Comparison of ENCODE assay signal across 8 mouse cellular contexts in the genomic region with DNA sequence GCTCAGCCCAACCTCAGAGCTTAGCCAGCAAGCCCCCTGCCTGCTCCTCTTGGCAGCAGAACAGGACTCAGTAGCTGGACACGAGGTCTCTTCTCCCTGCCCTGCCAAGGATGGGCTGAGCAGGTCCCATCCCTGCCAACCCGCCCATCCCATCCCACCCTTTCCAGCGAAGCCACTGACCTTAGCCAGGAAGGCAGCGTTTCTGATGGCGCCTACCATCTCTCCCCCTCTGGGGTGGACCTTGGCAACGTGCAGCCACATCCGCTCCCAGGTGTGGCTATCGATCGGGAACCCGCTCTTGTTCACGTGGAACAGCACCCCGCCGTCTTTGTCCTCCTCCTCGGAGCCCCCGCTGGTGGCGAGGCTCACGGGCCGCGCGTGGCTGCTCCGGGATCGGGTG. TPM values are rescaled to one million over a fixed set of nuclear protein-coding genes. Genes with fewer than 3 reads are reported as not detected.
A peak's percentile ranks its signal among the peaks of the same experiment; 100 is the strongest.
DNase-seq lines count a peak whose midpoint lies in the region; ATAC-seq and TF ChIP-seq lines count a peak whose summit lies in the region.

No protein-coding gene starts in this region.

- H3K27me3 ChIP-seq in kidney, embryonic 15.5 days: peaks cover 12% of the 10 kb centered on the region
- no peaks in the 10 kb centered on the region for H3K27me3 ChIP-seq in hindbrain, embryonic 11.5 days (ENCODE audit: control insufficient read depth, insufficient read depth, low read length)
- H3K27me3 ChIP-seq in midbrain, embryonic 14.5 days (ENCODE audit: control insufficient read depth, insufficient read depth, low read length): no peaks in the 10 kb centered on the region

- peaks cover 21% of the 10 kb centered on the region for H3K36me3 ChIP-seq in kidney, embryonic 15.5 days
- H3K36me3 ChIP-seq in hindbrain, embryonic 11.5 days (ENCODE audit: control insufficient read depth, insufficient read depth, low read length): no peaks in the 10 kb centered on the region
- H3K36me3 ChIP-seq in midbrain, embryonic 14.5 days (ENCODE audit: control insufficient read depth, insufficient read depth, low read length): peaks cover 22% of the 10 kb centered on the region

- peak overlapping the region; percentile 96 for H3K4me2 ChIP-seq in kidney, embryonic 15.5 days
- peak overlapping the region; percentile 89 for H3K4me2 ChIP-seq in hindbrain, embryonic 11.5 days (replicated peaks; ENCODE audit: low read depth, low read length)
- H3K4me2 ChIP-seq in midbrain, embryonic 14.5 days (ENCODE audit: low read length): peak overlapping the region; percentile 77

- no peaks in the 10 kb centered on the region for H3K9me3 ChIP-seq in kidney, embryonic 15.5 days (replicated peaks)
- no peaks in the 10 kb centered on the region for H3K9me3 ChIP-seq in hindbrain, embryonic 11.5 days (ENCODE audit: control insufficient read depth, low read length)
- H3K9me3 ChIP-seq in midbrain, embryonic 14.5 days (ENCODE audit: control insufficient read depth, low read length): no peaks in the 10 kb centered on the region

- H3K9ac ChIP-seq in kidney, embryonic 15.5 days: peak overlapping the region; percentile 84
- peak overlapping the region; percentile 90 for H3K9ac ChIP-seq in hindbrain, embryonic 11.5 days (ENCODE audit: low read depth, low read length)
- H3K9ac ChIP-seq in midbrain, embryonic 14.5 days (replicated peaks; ENCODE audit: low read length): peak overlapping the region; percentile 89

- TF ChIP-seq CTCF in bone marrow macrophage, adult 2 months (IDR thresholded peaks at IDR 0.05; ENCODE audit: low read depth, low read length): no peak

- no peak for DNase-seq in kidney, adult 8-10 months
- peak; percentile 53 for DNase-seq in hindbrain, embryonic 11.5 days (ENCODE audit: low spot score)
- DNase-seq in midbrain, embryonic 14.5 days: peak; percentile 70
- DNase-seq in thymus, postnatal 36 days: no peak

- peaks cover 34% of the 10 kb centered on the region for H3K4me1 ChIP-seq in kidney, embryonic 15.5 days
- peaks cover 7% of the 10 kb centered on the region for H3K4me1 ChIP-seq in bone marrow macrophage, adult 2 months (ENCODE audit: control insufficient read depth, insufficient read depth, low read length)
- H3K4me1 ChIP-seq in hindbrain, embryonic 11.5 days (replicated peaks; ENCODE audit: control insufficient read depth, insufficient read depth, low read length): peaks cover 4% of the 10 kb centered on the region; the same call in 1 of the 2 replicates
- H3K4me1 ChIP-seq in midbrain, embryonic 14.5 days (ENCODE audit: control insufficient read depth, insufficient read depth, low read length): peaks cover 21% of the 10 kb centered on the region

- no peak for ATAC-seq in kidney, embryonic 15.5 days (replicated peaks; ENCODE audit: low FRiP score)
- peak; percentile 13 for ATAC-seq in hindbrain, embryonic 11.5 days (ENCODE audit: low FRiP score)
- ATAC-seq in midbrain, embryonic 14.5 days (ENCODE audit: low FRiP score, low TSS enrichment): peak; percentile 13
- no peak for ATAC-seq in granulocyte monocyte progenitor cell, adult 5-6 weeks (replicated peaks; ENCODE audit: poor library complexity, severe bottlenecking)
- no peak for ATAC-seq in megakaryocyte-erythroid progenitor cell, adult 5-6 weeks (replicated peaks; ENCODE audit: low FRiP score, low TSS enrichment, poor library complexity, severe bottlenecking)

- under 1% methylated on average over 22 of the region's 22 CpGs for WGBS in kidney, embryonic 15.5 days
- WGBS in hindbrain, embryonic 11.5 days: 0% methylated on average over 22 of the region's 22 CpGs
- WGBS in midbrain, embryonic 14.5 days: 0% methylated on average over 22 of the region's 22 CpGs

- 0 out of 2 replicates have a peak overlapping the region, but pooled peaks have one; percentile 93 for H3K27ac ChIP-seq in kidney, embryonic 15.5 days
- no peak overlapping the region for H3K27ac ChIP-seq in bone marrow macrophage, adult 2 months (ENCODE audit: insufficient read depth, low read depth, low read length)
- H3K27ac ChIP-seq in hindbrain, embryonic 11.5 days (ENCODE audit: low read depth, low read length): peak overlapping the region; percentile 89; the same call in 1 of the 2 replicates
- peak overlapping the region; percentile 96 for H3K27ac ChIP-seq in midbrain, embryonic 14.5 days (replicated peaks; ENCODE audit: low read depth, low read length)

- no peak for TF ChIP-seq POLR2A in bone marrow macrophage, adult 2 months (IDR thresholded peaks at IDR 0.05; ENCODE audit: borderline replicate concordance, low read depth, low read length)

- H3K4me3 ChIP-seq in kidney, embryonic 15.5 days (replicated peaks): peak overlapping the region; percentile 69
- H3K4me3 ChIP-seq in bone marrow macrophage, adult 2 months (ENCODE audit: insufficient read depth, low read length): peak overlapping the region; percentile 64
- H3K4me3 ChIP-seq in hindbrain, embryonic 11.5 days (ENCODE audit: low read depth, low read length): peak overlapping the region; percentile 74
- peak overlapping the region; percentile 59 for H3K4me3 ChIP-seq in midbrain, embryonic 14.5 days (replicated peaks; ENCODE audit: low read depth, low read length)

RNA-seq across cellular contexts. Expression of gene Vash2, which starts 1.1 kb away (rescaled TPM):
- 30.2 and 30.8 TPM in 2 replicates for polyA plus RNA-seq in kidney, embryonic 15.5 days (2015; fragmentation: Nextera tagmentation; extraction: Ambion mirVana)
- 0.28 and 0.33 TPM in 2 replicates for polyA plus RNA-seq in bone marrow macrophage, adult 2 months (2012; ENCODE audit: insufficient read depth, insufficient read length, missing spikeins)
- polyA plus RNA-seq in hindbrain, embryonic 11.5 days (2014; fragmentation: Nextera tagmentation; extraction: Ambion mirVana): 61.0 and 69.7 TPM in 2 replicates
- polyA plus RNA-seq in midbrain, embryonic 14.5 days (2014; fragmentation: Nextera tagmentation; extraction: Ambion mirVana): 82.8 and 102 TPM in 2 replicates
- 0.64 TPM in 1 of 2 replicates, not detected in the other for total RNA-seq in granulocyte monocyte progenitor cell, adult 5-6 weeks (2014; fragmentation: Nextera tagmentation)
- 0.21 TPM in 1 of 2 replicates, not detected in the other for total RNA-seq in granulocyte monocyte progenitor cell, adult 5-6 weeks (2017)
- not detected in 2 replicates for total RNA-seq in megakaryocyte-erythroid progenitor cell, adult 5-6 weeks (2014; fragmentation: Nextera tagmentation)
- not detected in 2 replicates for total RNA-seq in megakaryocyte-erythroid progenitor cell, adult 5-6 weeks (2017)

RNA-seq across cellular contexts. Expression of gene Flvcr1, which starts 48.0 kb away (rescaled TPM):
- polyA plus RNA-seq in kidney, embryonic 15.5 days (2015; fragmentation: Nextera tagmentation; extraction: Ambion mirVana): 6.7 and 7.1 TPM in 2 replicates
- polyA plus RNA-seq in bone marrow macrophage, adult 2 months (2012; ENCODE audit: insufficient read depth, insufficient read length, missing spikeins): 30.3 and 33.8 TPM in 2 replicates
- 9.5 and 9.6 TPM in 2 replicates for polyA plus RNA-seq in hindbrain, embryonic 11.5 days (2014; fragmentation: Nextera tagmentation; extraction: Ambion mirVana)
- 10.0 and 12.1 TPM in 2 replicates for polyA plus RNA-seq in midbrain, embryonic 14.5 days (2014; fragmentation: Nextera tagmentation; extraction: Ambion mirVana)
- total RNA-seq in granulocyte monocyte progenitor cell, adult 5-6 weeks (2014; fragmentation: Nextera tagmentation): 25.1 and 29.5 TPM in 2 replicates
- total RNA-seq in granulocyte monocyte progenitor cell, adult 5-6 weeks (2017): 27.0 and 32.6 TPM in 2 replicates
- total RNA-seq in megakaryocyte-erythroid progenitor cell, adult 5-6 weeks (2014; fragmentation: Nextera tagmentation): 28.5 and 30.6 TPM in 2 replicates
- total RNA-seq in megakaryocyte-erythroid progenitor cell, adult 5-6 weeks (2017): 28.2 and 30.3 TPM in 2 replicates

RNA-seq across cellular contexts. Expression of gene Angel2, which starts 53.1 kb away (rescaled TPM):
- polyA plus RNA-seq in kidney, embryonic 15.5 days (2015; fragmentation: Nextera tagmentation; extraction: Ambion mirVana): 45.7 and 48.7 TPM in 2 replicates
- polyA plus RNA-seq in bone marrow macrophage, adult 2 months (2012; ENCODE audit: insufficient read depth, insufficient read length, missing spikeins): 40.7 and 41.7 TPM in 2 replicates
- polyA plus RNA-seq in hindbrain, embryonic 11.5 days (2014; fragmentation: Nextera tagmentation; extraction: Ambion mirVana): 58.4 and 63.3 TPM in 2 replicates
- polyA plus RNA-seq in midbrain, embryonic 14.5 days (2014; fragmentation: Nextera tagmentation; extraction: Ambion mirVana): 49.3 and 60.1 TPM in 2 replicates
- total RNA-seq in granulocyte monocyte progenitor cell, adult 5-6 weeks (2014; fragmentation: Nextera tagmentation): 27.0 and 34.8 TPM in 2 replicates
- total RNA-seq in granulocyte monocyte progenitor cell, adult 5-6 weeks (2017): 29.4 and 49.4 TPM in 2 replicates
- 36.3 and 39.8 TPM in 2 replicates for total RNA-seq in megakaryocyte-erythroid progenitor cell, adult 5-6 weeks (2014; fragmentation: Nextera tagmentation)
- 37.0 and 42.6 TPM in 2 replicates for total RNA-seq in megakaryocyte-erythroid progenitor cell, adult 5-6 weeks (2017)

RNA-seq across cellular contexts. Expression of gene Spata45, which starts 58.4 kb away (rescaled TPM):
- polyA plus RNA-seq in kidney, embryonic 15.5 days (2015; fragmentation: Nextera tagmentation; extraction: Ambion mirVana): not detected in 2 replicates
- not detected in 2 replicates for polyA plus RNA-seq in bone marrow macrophage, adult 2 months (2012; ENCODE audit: insufficient read depth, insufficient read length, missing spikeins)
- polyA plus RNA-seq in hindbrain, embryonic 11.5 days (2014; fragmentation: Nextera tagmentation; extraction: Ambion mirVana): not detected in 2 replicates
- polyA plus RNA-seq in midbrain, embryonic 14.5 days (2014; fragmentation: Nextera tagmentation; extraction: Ambion mirVana): not detected in 2 replicates
- not detected in 2 replicates for total RNA-seq in granulocyte monocyte progenitor cell, adult 5-6 weeks (2014; fragmentation: Nextera tagmentation)
- not detected in 2 replicates for total RNA-seq in granulocyte monocyte progenitor cell, adult 5-6 weeks (2017)
- total RNA-seq in megakaryocyte-erythroid progenitor cell, adult 5-6 weeks (2014; fragmentation: Nextera tagmentation): not detected in 2 replicates
- total RNA-seq in megakaryocyte-erythroid progenitor cell, adult 5-6 weeks (2017): not detected in 2 replicates

Comparison
In these comparisons a context has a peak if more than half of its experiments do, and no peak if none do; other contexts are left out.
1. ATAC-seq: peak in hindbrain, embryonic 11.5 days (single experiment) and midbrain, embryonic 14.5 days (single experiment); none in kidney, embryonic 15.5 days (single experiment), granulocyte monocyte progenitor cell, adult 5-6 weeks (single experiment) and megakaryocyte-erythroid progenitor cell, adult 5-6 weeks (single experiment).
2. DNase-seq: peak in hindbrain, embryonic 11.5 days (single experiment) and midbrain, embryonic 14.5 days (single experiment); none in kidney, adult 8-10 months (0 of 2) and thymus, postnatal 36 days (0 of 2).
3. RNA of gene Vash2, which starts 1.1 kb away (polyA plus RNA-seq): 82.8 to 102 TPM in midbrain, embryonic 14.5 days, 61.0 to 69.7 TPM in hindbrain, embryonic 11.5 days and 30.2 to 30.8 TPM in kidney, embryonic 15.5 days; 0.28 to 0.33 TPM in bone marrow macrophage, adult 2 months; every median in the first group is over 10 times any median in the second.
4. Peak in every context shown above with its lines, with median percentiles within 50 percentile points of each other: H3K4me2 ChIP-seq, H3K4me3 ChIP-seq and H3K9ac ChIP-seq.